Mouse (Mus musculus) midbrain, embryonic 11.5 days (tissue): ENCODE measurements around the gene Tapt1. TPM values are rescaled to one million over a fixed set of nuclear protein-coding genes. Genes with fewer than 3 reads are reported as not detected.

Experiments used
- ATAC-seq: fragments of 200-750 bp; cut with Nextera tagmentation; 2 replicates; pipeline ENCODE4 v1.8.0; 2017; ENCODE audit warnings: moderate TSS enrichment, moderate library complexity; ENCODE audit not compliant: low FRiP score
- DNase-seq: peaks from one replicate; pipeline ENCODE4 v3.0.0; 2015; ENCODE audit warnings: low spot score; ENCODE audit errors: missing footprints
- H3K27ac ChIP-seq: fragments of 300-500 bp; sonication (generic); 2 replicates; pipeline ENCODE4 v1.5.1; 2014; ENCODE audit warnings: low read depth, low read length
- H3K27me3 ChIP-seq: fragments of 300-500 bp; sonication (generic); 2 replicates; pipeline ENCODE4 v1.6.1; 2014; ENCODE audit warnings: mild to moderate bottlenecking, low read length, moderate library complexity, mixed read lengths; ENCODE audit not compliant: control insufficient read depth, insufficient read depth
- H3K36me3 ChIP-seq: fragments of 300-500 bp; sonication (generic); 2 replicates; pipeline ENCODE4 v1.6.1; 2014; ENCODE audit warnings: mild to moderate bottlenecking, low read length, moderate library complexity, mixed read lengths; ENCODE audit not compliant: control insufficient read depth, insufficient read depth
- H3K4me1 ChIP-seq: fragments of 300-500 bp; sonication (generic); 2 replicates; pipeline ENCODE4 v1.6.1; 2014; ENCODE audit warnings: low read length; ENCODE audit not compliant: control insufficient read depth, insufficient read depth
- H3K4me2 ChIP-seq: fragments of 300-500 bp; sonication (generic); 2 replicates; pipeline ENCODE4 v1.6.1; 2014; ENCODE audit warnings: mild to moderate bottlenecking, moderate library complexity
- H3K4me3 ChIP-seq: fragments of 300-500 bp; sonication (generic); 2 replicates; pipeline ENCODE4 v1.5.1; 2014; ENCODE audit warnings: low read depth, low read length
- H3K9ac ChIP-seq: fragments of 300-500 bp; sonication (generic); 2 replicates; pipeline ENCODE4 v1.6.1; 2014; ENCODE audit warnings: low read length
- H3K9me3 ChIP-seq: fragments of 300-500 bp; sonication (generic); 2 replicates; pipeline ENCODE4 v1.6.1; 2016; ENCODE audit warnings: low read length; ENCODE audit not compliant: control insufficient read depth
- WGBS: fragments of 180-500 bp; shearing (Covaris S2); extraction: QIAGEN DNeasy Blood & Tissue Kit; methylation state at CpG from one replicate; pipeline ENCODE4 v1.1.7; 2014; 5-methylcytosine and 5-hydroxymethylcytosine counted together
- polyA plus RNA-seq: library from polyadenylated mRNA; unstranded; fragments of >200 nt; fragmentation: Nextera tagmentation; extraction: Ambion mirVana; gene quantifications from 2 replicates; pipeline ENCODE4 v1.2.1, GENCODE M21; 2014

Gene Tapt1
- polyA plus RNA-seq, 1 experiment from 2014 or later: 27.8 TPM

GRCm38 (mm10) chr5:44196167-44196566 lies 30.3 kb downstream of the Tapt1 start:
- DNase-seq: no peak
- Histone ChIP-seq H3K27ac (no peak overlapping the region), H3K36me3 (peaks cover 3% of the 10 kb centered on the region; the same call in 1 of the 2 replicates), H3K4me3 (no peak overlapping the region), H3K27me3 (no peaks in the 10 kb centered on the region), H3K4me2 (no peak overlapping the region), H3K4me1 (no peaks in the 10 kb centered on the region), H3K9ac (no peak overlapping the region), H3K9me3 (no peaks in the 10 kb centered on the region)
- 92% methylated on average over 4 of the region's 4 CpGs for WGBS
- ATAC-seq: no peak

GRCm38 (mm10) chr5:44187370-44187769 lies 39.1 kb downstream of the Tapt1 start:
- no peaks in the 10 kb centered on the region for H3K9me3 ChIP-seq
- DNase-seq (no peak), ATAC-seq (no peak)
- H3K4me3 ChIP-seq: no peak overlapping the region
- no peak overlapping the region for H3K9ac ChIP-seq
- no peaks in the 10 kb centered on the region for H3K4me1 ChIP-seq
- H3K27me3 ChIP-seq: no peaks in the 10 kb centered on the region
- H3K27ac ChIP-seq: no peak overlapping the region
- no peak overlapping the region for H3K4me2 ChIP-seq
- peaks cover 10% of the 10 kb centered on the region for H3K36me3 ChIP-seq

DNA sequence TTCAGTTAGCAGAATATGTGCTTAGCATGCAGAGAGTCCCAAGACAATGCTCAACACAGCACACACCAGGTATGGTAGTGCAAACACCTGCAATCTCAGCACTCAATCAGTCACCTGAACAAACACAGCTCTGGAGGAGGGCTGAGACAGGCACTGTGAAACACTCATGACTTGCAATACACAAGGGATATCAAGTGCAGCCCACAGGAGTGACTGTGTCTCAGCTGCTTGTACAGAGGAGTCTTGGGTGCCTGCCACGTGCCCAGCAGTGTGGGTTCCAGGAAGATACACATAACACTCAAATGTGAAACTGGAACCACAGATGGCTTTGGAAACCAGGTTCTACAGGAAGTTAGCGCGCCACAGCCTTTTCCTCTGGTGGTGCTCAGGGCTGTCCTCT lies 44.8 kb downstream of the Tapt1 start:
- Histone ChIP-seq H3K36me3 (peaks cover 13% of the 10 kb centered on the region), H3K4me1 (no peaks in the 10 kb centered on the region), H3K4me3 (no peak overlapping the region), H3K9me3 (no peaks in the 10 kb centered on the region), H3K27ac (no peak overlapping the region), H3K27me3 (no peaks in the 10 kb centered on the region), H3K4me2 (no peak overlapping the region), H3K9ac (no peak overlapping the region)
- WGBS: 91% methylated on average over 3 of the region's 3 CpGs
- ATAC-seq: no peak
- no peak for DNase-seq

GRCm38 (mm10) chr5:44180450-44180849 lies 46.0 kb downstream of the Tapt1 start:
- ATAC-seq: no peak
- peaks cover 20% of the 10 kb centered on the region for H3K36me3 ChIP-seq
- no peak overlapping the region for H3K27ac ChIP-seq
- no peak overlapping the region for H3K4me2 ChIP-seq
- no peaks in the 10 kb centered on the region for H3K27me3 ChIP-seq
- no peaks in the 10 kb centered on the region for H3K9me3 ChIP-seq
- no peak for DNase-seq
- no peaks in the 10 kb centered on the region for H3K4me1 ChIP-seq
- WGBS: 78% methylated on average over 3 of the region's 3 CpGs
- no peak overlapping the region for H3K4me3 ChIP-seq
- H3K9ac ChIP-seq: no peak overlapping the region

DNA sequence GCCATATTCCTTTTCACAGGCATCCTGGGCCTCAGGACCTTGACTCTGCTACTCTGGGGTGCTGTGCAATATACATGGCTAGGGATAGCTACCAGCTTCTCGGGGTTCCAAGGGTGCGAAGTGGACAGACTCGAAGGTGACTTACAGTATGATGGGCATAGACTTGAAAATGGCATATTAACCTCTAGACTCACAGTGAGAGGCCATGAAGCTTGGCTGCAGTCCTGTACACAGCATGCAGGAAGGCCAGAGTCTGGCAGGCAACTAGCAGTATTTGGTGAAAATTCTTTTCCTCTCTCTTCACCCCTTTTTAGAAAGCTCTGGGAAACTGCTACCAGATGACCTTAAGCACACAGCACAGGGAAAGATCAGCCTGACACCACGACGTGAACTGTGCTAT lies 52.4 kb downstream of the Tapt1 start:
- 94% methylated on average over 5 of the region's 5 CpGs for WGBS
- Histone ChIP-seq H3K4me2 (no peak overlapping the region), H3K36me3 (peaks cover 15% of the 10 kb centered on the region), H3K9ac (no peak overlapping the region), H3K27ac (no peak overlapping the region), H3K27me3 (no peaks in the 10 kb centered on the region), H3K4me1 (no peaks in the 10 kb centered on the region), H3K4me3 (no peak overlapping the region), H3K9me3 (no peaks in the 10 kb centered on the region)
- ATAC-seq (no peak), DNase-seq (no peak)

- Histone ChIP-seq H3K9ac (no peak overlapping the region), H3K36me3 (no peaks in the 10 kb centered on the region), H3K27me3 (no peaks in the 10 kb centered on the region), H3K4me1 (no peaks in the 10 kb centered on the region), H3K4me2 (no peak overlapping the region), H3K27ac (no peak overlapping the region), H3K4me3 (no peak overlapping the region), H3K9me3 (no peaks in the 10 kb centered on the region)
- DNase-seq: no peak
- WGBS: 83% methylated on average over 6 of the region's 6 CpGs
- no peak for ATAC-seq
These were observed 59.6 kb downstream of the Tapt1 start for GRCm38 (mm10) chr5:44166866-44167265.

DNA sequence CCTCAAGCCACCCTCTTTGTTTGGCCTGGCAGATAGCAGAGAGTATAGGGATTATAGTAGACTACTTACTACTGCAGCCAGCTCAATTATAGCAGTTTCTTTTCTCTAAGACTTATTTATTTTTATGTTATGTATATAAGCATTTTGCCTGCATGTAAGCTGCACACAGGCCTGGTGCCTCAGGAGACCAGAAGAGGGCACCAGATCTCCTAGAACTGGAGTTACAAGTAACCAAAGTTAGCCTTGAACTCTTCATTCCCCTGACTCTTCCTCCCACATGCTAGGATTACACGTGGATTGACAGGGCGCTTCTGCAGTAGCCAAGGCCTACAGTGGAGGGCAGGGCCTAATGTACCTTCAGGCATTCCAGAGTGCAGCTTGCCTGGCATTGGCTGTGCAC lies 60.6 kb downstream of the Tapt1 start:
- no peaks in the 10 kb centered on the region for H3K36me3 ChIP-seq
- 41% methylated on average over 2 of the region's 2 CpGs for WGBS
- H3K27me3 ChIP-seq: no peaks in the 10 kb centered on the region
- H3K4me2 ChIP-seq: no peak overlapping the region
- no peak overlapping the region for H3K27ac ChIP-seq
- DNase-seq: no peak
- no peak for ATAC-seq
- H3K4me3 ChIP-seq: no peak overlapping the region
- no peaks in the 10 kb centered on the region for H3K4me1 ChIP-seq
- no peak overlapping the region for H3K9ac ChIP-seq
- H3K9me3 ChIP-seq: no peaks in the 10 kb centered on the region

GRCm38 (mm10) chr5:44164233-44164776 lies 62.1 kb downstream of the Tapt1 start:
- WGBS: 50% methylated on average over 7 of the region's 7 CpGs
- no peak for ATAC-seq

GRCm38 (mm10) chr5:44163318-44163717 lies 63.1 kb downstream of the Tapt1 start:
- Histone ChIP-seq H3K9ac (no peak overlapping the region), H3K9me3 (no peaks in the 10 kb centered on the region), H3K4me3 (no peak overlapping the region), H3K4me1 (no peaks in the 10 kb centered on the region), H3K36me3 (no peaks in the 10 kb centered on the region), H3K27ac (no peak overlapping the region), H3K4me2 (no peak overlapping the region), H3K27me3 (no peaks in the 10 kb centered on the region)
- 97% methylated on average over 3 of the region's 3 CpGs for WGBS
- DNase-seq (no peak), ATAC-seq (no peak)

More at GRCm38 (mm10) chr5:44164233-44164776, 62.1 kb downstream of the Tapt1 start:
- H3K4me1 ChIP-seq: no peaks in the 10 kb centered on the region
- no peak overlapping the region for H3K27ac ChIP-seq
- H3K4me3 ChIP-seq: no peak overlapping the region
- no peaks in the 10 kb centered on the region for H3K27me3 ChIP-seq
- no peaks in the 10 kb centered on the region for H3K36me3 ChIP-seq
- H3K9ac ChIP-seq: no peak overlapping the region
- no peak overlapping the region for H3K4me2 ChIP-seq
- no peak for DNase-seq
- H3K9me3 ChIP-seq: no peaks in the 10 kb centered on the region

- 81% methylated on average over 7 of the region's 7 CpGs for WGBS
- H3K27ac ChIP-seq: no peak overlapping the region
- no peaks in the 10 kb centered on the region for H3K9me3 ChIP-seq
- ATAC-seq: no peak
- H3K4me1 ChIP-seq: no peaks in the 10 kb centered on the region
- DNase-seq: no peak
- H3K4me2 ChIP-seq: no peak overlapping the region
- H3K36me3 ChIP-seq: no peaks in the 10 kb centered on the region
- H3K27me3 ChIP-seq: no peaks in the 10 kb centered on the region
- no peak overlapping the region for H3K4me3 ChIP-seq
- no peak overlapping the region for H3K9ac ChIP-seq
These were observed 63.6 kb downstream of the Tapt1 start for GRCm38 (mm10) chr5:44162786-44163185.
